Mouse (Mus musculus) heart, embryonic 12.5 days (tissue): ENCODE results near the gene Gabbr2. TPM values are rescaled to one million over a fixed set of nuclear protein-coding genes. Genes with fewer than 3 reads are reported as not detected.
A peak's percentile ranks its signal among the peaks of the same experiment; 100 is the strongest.

ENCODE experiments used
- ATAC-seq: fragments of 200-750 bp; cut with Nextera tagmentation; 2 replicates; pipeline ENCODE4 v1.8.0; 2017; ENCODE audit warnings: moderate TSS enrichment, moderate library complexity; ENCODE audit not compliant: insufficient number of reproducible peaks, low FRiP score
- H3K27ac ChIP-seq: fragments of 300-500 bp; sonication (generic); 2 replicates; pipeline ENCODE4 v1.5.1; 2016; ENCODE audit warnings: mild to moderate bottlenecking, moderate library complexity; ENCODE audit not compliant: poor library complexity, severe bottlenecking
- H3K27me3 ChIP-seq: fragments of 300-500 bp; sonication (generic); replicated peaks from 2 replicates; pipeline ENCODE4 v1.6.1; 2016; ENCODE audit warnings: mild to moderate bottlenecking, moderate library complexity
- H3K36me3 ChIP-seq: fragments of 300-500 bp; sonication (generic); 2 replicates; pipeline ENCODE4 v1.6.1; 2016; ENCODE audit warnings: mild to moderate bottlenecking, moderate library complexity
- H3K4me1 ChIP-seq: fragments of 300-500 bp; sonication (generic); replicated peaks from 2 replicates; pipeline ENCODE4 v1.6.1; 2016; ENCODE audit warnings: mild to moderate bottlenecking
- H3K4me2 ChIP-seq: fragments of 300-500 bp; sonication (generic); 2 replicates; pipeline ENCODE4 v1.6.1; 2016; ENCODE audit warnings: mild to moderate bottlenecking, moderate library complexity
- H3K4me3 ChIP-seq: fragments of 300-500 bp; sonication (generic); 2 replicates; pipeline ENCODE4 v1.5.1; 2016; ENCODE audit warnings: mild to moderate bottlenecking
- H3K9ac ChIP-seq: fragments of 300-500 bp; sonication (generic); 2 replicates; pipeline ENCODE4 v1.6.1; 2016; ENCODE audit warnings: mild to moderate bottlenecking, moderate library complexity
- H3K9me3 ChIP-seq: fragments of 300-500 bp; sonication (generic); replicated peaks from 2 replicates; pipeline ENCODE4 v1.6.1; 2016; ENCODE audit warnings: mild to moderate bottlenecking, moderate library complexity
- WGBS: fragments of 180-500 bp; shearing (Covaris S2); methylation state at CpG from one replicate; pipeline ENCODE4 v1.1.7; 2016; 5-methylcytosine and 5-hydroxymethylcytosine counted together
- polyA plus RNA-seq: library from polyadenylated mRNA; unstranded; fragments of >200 nt; fragmentation: Nextera tagmentation; extraction: Ambion mirVana; gene quantifications from 2 replicates; pipeline ENCODE4 v1.2.1, GENCODE M21; 2016

Gabbr2 gene
- polyA plus RNA-seq, 1 experiment from 2014 or later: 0.05 TPM

DNA sequence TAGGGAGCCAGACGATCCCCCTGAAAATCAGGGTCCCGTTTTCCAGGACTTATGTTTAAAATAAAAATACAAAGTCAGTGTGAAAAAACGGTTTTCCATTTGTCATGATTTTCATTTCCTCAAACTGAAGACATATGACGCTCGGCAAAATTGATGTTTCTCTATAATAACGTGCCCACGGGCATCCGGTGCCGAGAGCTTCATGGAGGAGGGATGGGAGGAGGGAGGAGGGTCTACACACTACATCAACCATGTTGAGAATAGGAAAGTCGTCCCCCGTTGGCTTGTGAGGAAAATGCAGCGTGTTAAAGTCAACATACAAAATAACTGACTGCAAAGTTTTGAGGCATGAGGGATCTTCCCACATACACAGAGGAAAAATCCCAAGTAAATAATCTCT, 75.7 kb downstream of the Gabbr2 start:
- ATAC-seq: no peak
- no peaks in the 10 kb centered on the region for H3K36me3 ChIP-seq
- H3K9ac ChIP-seq: no peak overlapping the region
- H3K27ac ChIP-seq: no peak overlapping the region
- H3K4me3 ChIP-seq: no peak overlapping the region
- H3K27me3 ChIP-seq: peaks cover 9% of the 10 kb centered on the region; the same call in 1 of the 2 replicates
- WGBS: 84% methylated on average over 12 of the region's 12 CpGs
- H3K4me2 ChIP-seq: no peak overlapping the region
- H3K9me3 ChIP-seq: no peaks in the 10 kb centered on the region
- H3K4me1 ChIP-seq: no peaks in the 10 kb centered on the region

DNA sequence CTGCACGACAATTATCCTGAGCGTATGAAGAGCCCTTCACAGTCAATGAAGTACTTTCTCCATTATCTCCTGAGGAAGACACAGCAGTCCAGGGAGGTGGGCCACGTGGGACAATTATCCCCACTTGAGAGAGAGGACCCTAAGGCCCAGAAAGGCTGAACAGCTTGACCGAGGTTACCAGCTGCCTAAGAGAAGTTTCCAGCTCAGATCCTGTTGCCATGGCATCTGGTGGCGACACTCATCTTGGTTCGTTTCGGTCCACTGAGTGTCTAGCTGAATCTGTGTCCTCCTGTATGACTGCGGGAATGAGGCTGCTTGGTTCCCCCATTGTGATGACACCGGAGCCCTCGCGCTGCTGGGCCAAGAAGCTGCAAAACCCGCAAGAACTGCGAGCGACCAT, 76.2 kb downstream of the Gabbr2 start:
- no peaks in the 10 kb centered on the region for H3K9me3 ChIP-seq
- 83% methylated on average over 14 of the region's 14 CpGs for WGBS
- H3K27me3 ChIP-seq: peaks cover 9% of the 10 kb centered on the region; the same call in 1 of the 2 replicates
- no peak overlapping the region for H3K27ac ChIP-seq
- H3K4me2 ChIP-seq: no peak overlapping the region
- H3K36me3 ChIP-seq: no peaks in the 10 kb centered on the region
- H3K4me3 ChIP-seq: no peak overlapping the region
- H3K9ac ChIP-seq: no peak overlapping the region
- H3K4me1 ChIP-seq: no peaks in the 10 kb centered on the region
- ATAC-seq: no peak

DNA sequence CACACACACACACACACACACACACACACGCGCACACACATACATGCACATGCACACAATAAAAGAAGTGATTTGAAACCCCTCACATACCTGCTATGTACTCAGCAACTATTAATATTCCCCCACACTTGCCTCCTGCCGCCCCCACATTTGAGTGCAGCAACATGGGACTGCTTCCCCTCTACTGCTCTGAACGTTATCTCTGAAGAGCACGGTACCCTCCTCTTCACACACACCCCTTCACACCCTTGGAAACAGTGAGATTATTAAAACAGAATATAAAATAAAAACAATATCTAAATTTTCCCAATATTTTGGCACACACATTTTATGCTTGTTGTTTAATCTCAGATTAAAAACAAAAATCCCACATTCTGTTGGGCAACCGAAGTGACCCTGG, 77.1 kb downstream of the Gabbr2 start:
- no peak overlapping the region for H3K9ac ChIP-seq
- WGBS: 76% methylated on average over 6 of the region's 6 CpGs
- no peak overlapping the region for H3K27ac ChIP-seq
- no peak overlapping the region for H3K4me3 ChIP-seq
- H3K27me3 ChIP-seq: peaks cover 9% of the 10 kb centered on the region; the same call in 1 of the 2 replicates
- H3K36me3 ChIP-seq: no peaks in the 10 kb centered on the region
- H3K4me1 ChIP-seq: no peaks in the 10 kb centered on the region
- H3K4me2 ChIP-seq: no peak overlapping the region
- no peak for ATAC-seq
- H3K9me3 ChIP-seq: 0 out of 2 replicates have a peak, but pooled peaks cover 5% of the 10 kb centered on the region

DNA sequence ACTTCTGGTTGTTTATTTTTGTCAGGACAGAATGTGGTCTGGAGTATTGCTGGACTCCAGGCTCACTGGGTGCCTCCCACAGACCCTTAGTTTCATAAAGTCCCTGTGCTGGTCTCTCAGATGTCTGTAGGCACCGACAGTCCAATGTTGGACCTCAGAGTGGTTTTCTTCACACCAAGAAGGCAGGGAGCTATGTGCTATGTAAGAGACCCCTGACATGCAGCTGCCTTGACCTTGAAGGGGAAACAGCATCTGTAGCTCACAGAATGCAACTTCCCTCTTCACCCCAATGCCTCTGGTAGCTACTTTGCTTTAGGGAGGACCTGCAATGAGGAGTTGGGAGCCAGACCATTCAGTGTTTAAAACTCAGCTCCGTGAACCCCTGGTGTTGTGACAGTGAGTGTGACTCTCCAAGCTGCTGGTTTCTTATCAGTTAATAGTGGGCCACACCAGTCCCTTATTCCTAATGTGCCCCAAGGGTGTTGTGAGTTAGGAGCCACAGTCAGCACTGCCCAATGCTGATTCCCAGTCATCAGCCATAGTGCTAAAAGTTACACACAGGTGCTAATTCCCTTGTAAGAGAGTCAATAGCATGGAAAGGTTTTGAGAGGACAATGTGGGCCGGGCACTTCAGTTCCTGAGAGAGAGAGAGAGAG, 85.5 kb downstream of the Gabbr2 start:
- Histone ChIP-seq H3K9ac (no peak overlapping the region), H3K4me1 (peaks cover 18% of the 10 kb centered on the region), H3K36me3 (no peaks in the 10 kb centered on the region), H3K4me2 (no peak overlapping the region), H3K9me3 (peaks cover 12% of the 10 kb centered on the region; the same call in 1 of the 2 replicates), H3K27ac (no peak overlapping the region), H3K4me3 (no peak overlapping the region), H3K27me3 (peaks cover 9% of the 10 kb centered on the region)
- WGBS: 63% methylated on average over 3 of the region's 3 CpGs
- ATAC-seq: no peak

DNA sequence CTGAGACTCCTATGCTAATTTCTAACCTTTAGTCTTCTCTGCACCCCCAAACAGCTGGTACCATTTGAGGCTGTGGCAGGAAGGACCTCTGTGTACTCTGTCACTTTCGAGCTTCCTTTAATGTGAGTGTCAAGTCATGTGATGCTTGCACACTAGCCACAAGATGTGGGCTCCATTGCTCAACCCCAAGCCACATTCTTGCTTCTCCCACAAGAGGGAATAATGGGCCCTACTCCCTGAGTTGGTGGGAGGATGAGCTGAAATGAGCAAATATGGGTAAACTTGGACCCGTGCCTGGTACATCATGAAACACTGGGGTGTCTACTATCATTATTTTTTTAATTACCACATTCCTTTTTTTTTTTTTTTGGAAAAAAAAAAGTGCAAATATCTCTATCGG, 86.5 kb downstream of the Gabbr2 start:
- 58% methylated on average over 3 of the region's 3 CpGs for WGBS
- H3K9me3 ChIP-seq: peaks cover 11% of the 10 kb centered on the region; the same call in 1 of the 2 replicates
- ATAC-seq: no peak
- H3K27me3 ChIP-seq: peaks cover 9% of the 10 kb centered on the region
- H3K9ac ChIP-seq: no peak overlapping the region
- H3K4me2 ChIP-seq: no peak overlapping the region
- no peaks in the 10 kb centered on the region for H3K36me3 ChIP-seq
- H3K4me1 ChIP-seq: peaks cover 18% of the 10 kb centered on the region
- no peak overlapping the region for H3K27ac ChIP-seq
- H3K4me3 ChIP-seq: no peak overlapping the region

DNA sequence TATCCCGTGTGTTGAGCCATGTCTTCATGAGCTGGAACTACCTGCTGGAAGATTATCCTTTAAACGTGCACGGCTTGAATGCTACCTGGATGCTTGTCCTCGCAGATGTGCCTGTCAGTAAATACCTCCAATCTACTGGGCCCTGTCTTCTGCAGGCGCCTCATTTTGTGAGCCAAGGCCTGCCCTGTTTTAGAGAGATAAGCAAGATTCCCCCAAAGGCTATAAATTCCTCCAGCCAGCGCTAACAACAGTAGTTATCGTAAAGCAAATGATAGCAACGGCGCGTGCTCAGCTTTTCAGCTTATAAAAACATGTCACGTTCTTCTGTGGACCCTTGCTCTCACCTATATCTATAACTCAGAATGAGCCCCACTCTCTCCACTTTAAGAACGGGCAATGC, 87.5 kb downstream of the Gabbr2 start:
- H3K4me3 ChIP-seq: no peak overlapping the region
- H3K27ac ChIP-seq: no peak overlapping the region
- no peak overlapping the region for H3K9ac ChIP-seq
- H3K4me1 ChIP-seq: peaks cover 18% of the 10 kb centered on the region
- WGBS: 26% methylated on average over 12 of the region's 12 CpGs
- peaks cover 4% of the 10 kb centered on the region; the same call in 1 of the 2 replicates for H3K9me3 ChIP-seq
- ATAC-seq: no peak; the same call in 1 of the 2 replicates
- H3K27me3 ChIP-seq: peaks cover 9% of the 10 kb centered on the region
- H3K36me3 ChIP-seq: no peaks in the 10 kb centered on the region
- H3K4me2 ChIP-seq: 0 out of 2 replicates have a peak overlapping the region, but pooled peaks have one; percentile 4

DNA sequence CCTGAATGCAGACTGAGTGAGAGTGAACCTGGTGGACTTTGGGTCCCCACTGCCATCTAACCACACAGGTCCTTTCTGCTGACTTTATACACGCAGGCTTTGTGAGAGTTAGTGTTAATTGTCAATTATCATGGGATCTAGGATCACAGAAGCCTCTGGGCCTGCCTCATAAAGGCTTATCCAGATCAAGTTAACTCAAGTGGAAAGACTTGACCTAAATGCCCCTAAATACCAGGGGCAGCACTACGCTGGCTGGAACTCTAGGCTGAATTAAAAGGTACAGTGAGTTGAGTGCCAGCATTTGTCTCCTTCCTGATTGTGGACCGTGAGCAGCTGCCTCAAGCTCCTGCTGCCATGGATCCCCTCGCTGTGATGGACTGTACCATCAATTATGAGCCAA, 93.1 kb downstream of the Gabbr2 start:
- no peaks in the 10 kb centered on the region for H3K9me3 ChIP-seq
- ATAC-seq: no peak
- H3K27ac ChIP-seq: no peak overlapping the region
- no peaks in the 10 kb centered on the region; the same call in 1 of the 2 replicates for H3K27me3 ChIP-seq
- no peak overlapping the region for H3K4me2 ChIP-seq
- WGBS: 70% methylated on average over 4 of the region's 4 CpGs
- peaks cover 4% of the 10 kb centered on the region; the same call in 1 of the 2 replicates for H3K4me1 ChIP-seq
- no peak overlapping the region for H3K9ac ChIP-seq
- no peak overlapping the region for H3K4me3 ChIP-seq
- no peaks in the 10 kb centered on the region for H3K36me3 ChIP-seq

DNA sequence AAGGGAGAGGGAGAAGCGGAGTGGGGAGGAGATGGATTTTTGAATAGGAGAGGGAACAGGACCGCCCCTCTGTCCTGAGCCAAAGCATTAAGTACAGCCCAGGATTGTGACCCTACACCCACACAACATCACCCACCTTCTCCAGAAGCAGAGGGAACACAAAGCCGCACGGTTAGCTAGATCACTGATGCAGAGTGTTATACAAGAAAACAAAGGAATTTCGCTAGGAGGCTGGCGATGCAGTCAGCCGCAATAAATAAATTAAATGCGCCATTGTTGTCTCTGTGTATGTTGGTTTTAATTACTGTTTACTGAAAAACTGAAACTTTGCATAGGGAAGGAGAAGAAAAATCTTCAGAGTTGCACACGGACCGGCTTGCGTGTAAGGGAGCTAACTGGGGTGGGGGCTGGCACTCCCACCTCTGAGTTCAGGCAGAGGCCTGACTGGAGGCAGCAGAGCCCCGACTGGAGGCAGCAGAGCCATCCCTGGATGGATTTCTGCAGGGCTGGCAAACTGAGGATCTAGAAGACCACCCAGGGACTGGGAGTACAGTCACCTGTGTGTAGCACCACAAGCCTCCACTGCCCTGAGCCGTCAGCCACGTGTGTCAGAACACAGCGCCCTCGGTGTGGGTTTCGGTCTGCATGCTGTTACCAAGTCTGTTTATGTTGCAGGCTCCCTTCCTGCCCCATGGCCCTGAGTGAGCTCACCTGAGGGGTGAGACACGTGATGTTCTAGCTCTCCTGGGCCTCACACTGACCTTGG, 93.9 kb downstream of the Gabbr2 start:
- no peak overlapping the region for H3K9ac ChIP-seq
- no peak overlapping the region for H3K27ac ChIP-seq
- H3K4me3 ChIP-seq: no peak overlapping the region
- no peaks in the 10 kb centered on the region; the same call in 1 of the 2 replicates for H3K27me3 ChIP-seq
- no peaks in the 10 kb centered on the region for H3K4me1 ChIP-seq
- no peak for ATAC-seq
- H3K4me2 ChIP-seq: no peak overlapping the region
- no peaks in the 10 kb centered on the region for H3K36me3 ChIP-seq
- WGBS: 81% methylated on average over 18 of the region's 18 CpGs
- peaks cover 4% of the 10 kb centered on the region; the same call in 1 of the 2 replicates for H3K9me3 ChIP-seq

DNA sequence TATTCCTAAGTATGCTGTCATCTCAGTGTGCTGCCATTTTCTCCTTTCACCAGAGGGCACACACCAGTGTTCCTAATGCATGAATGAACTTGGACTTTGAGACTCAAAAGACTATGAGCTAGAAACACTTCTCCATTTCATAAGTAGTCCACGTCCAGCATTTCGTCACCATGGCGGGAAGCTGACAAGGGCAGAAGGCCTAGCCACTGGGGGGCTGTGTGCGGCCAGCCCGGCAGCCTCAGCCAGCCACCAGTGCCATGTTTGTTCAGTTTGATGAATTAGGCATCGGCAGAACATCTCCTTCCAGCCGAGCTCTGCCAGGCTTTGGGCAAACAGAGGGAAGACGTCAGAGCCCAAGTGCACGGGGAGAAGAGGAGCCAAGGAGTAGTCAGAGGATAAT, 97.5 kb downstream of the Gabbr2 start:
- Histone ChIP-seq H3K4me3 (no peak overlapping the region), H3K4me1 (no peaks in the 10 kb centered on the region), H3K4me2 (no peak overlapping the region), H3K27ac (no peak overlapping the region), H3K9me3 (peaks cover 5% of the 10 kb centered on the region; the same call in 1 of the 2 replicates), H3K36me3 (no peaks in the 10 kb centered on the region), H3K9ac (no peak overlapping the region), H3K27me3 (peaks cover 4% of the 10 kb centered on the region; the same call in 1 of the 2 replicates)
- ATAC-seq: no peak
- 77% methylated on average over 9 of the region's 9 CpGs for WGBS

DNA sequence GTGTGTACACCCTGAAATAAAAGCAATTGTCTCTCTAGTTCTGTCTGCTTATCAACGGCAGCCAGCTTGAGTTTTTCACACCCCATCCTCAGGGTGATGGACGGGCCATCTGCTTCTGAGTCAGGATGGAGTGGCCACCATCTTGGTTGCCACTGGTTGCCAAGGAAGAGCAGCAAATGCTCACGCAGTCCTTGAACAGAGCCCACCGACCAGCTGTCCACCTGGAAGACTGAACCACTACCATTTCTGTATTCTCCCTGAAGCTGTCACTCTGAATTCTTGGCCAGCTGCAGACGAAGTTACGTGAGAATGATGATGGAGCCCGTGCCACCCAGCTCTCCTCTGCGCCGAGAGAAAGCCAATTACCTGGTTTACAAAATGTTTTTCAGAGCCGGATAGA, 102.5 kb downstream of the Gabbr2 start:
- H3K27ac ChIP-seq: no peak overlapping the region
- no peak overlapping the region for H3K9ac ChIP-seq
- H3K4me2 ChIP-seq: no peak overlapping the region
- H3K4me1 ChIP-seq: peaks cover 4% of the 10 kb centered on the region; the same call in 1 of the 2 replicates
- H3K36me3 ChIP-seq: no peaks in the 10 kb centered on the region
- peaks cover 5% of the 10 kb centered on the region; the same call in 1 of the 2 replicates for H3K9me3 ChIP-seq
- 76% methylated on average over 10 of the region's 10 CpGs for WGBS
- ATAC-seq: no peak
- H3K4me3 ChIP-seq: no peak overlapping the region
- H3K27me3 ChIP-seq: 0 out of 2 replicates have a peak, but pooled peaks cover 4% of the 10 kb centered on the region

DNA sequence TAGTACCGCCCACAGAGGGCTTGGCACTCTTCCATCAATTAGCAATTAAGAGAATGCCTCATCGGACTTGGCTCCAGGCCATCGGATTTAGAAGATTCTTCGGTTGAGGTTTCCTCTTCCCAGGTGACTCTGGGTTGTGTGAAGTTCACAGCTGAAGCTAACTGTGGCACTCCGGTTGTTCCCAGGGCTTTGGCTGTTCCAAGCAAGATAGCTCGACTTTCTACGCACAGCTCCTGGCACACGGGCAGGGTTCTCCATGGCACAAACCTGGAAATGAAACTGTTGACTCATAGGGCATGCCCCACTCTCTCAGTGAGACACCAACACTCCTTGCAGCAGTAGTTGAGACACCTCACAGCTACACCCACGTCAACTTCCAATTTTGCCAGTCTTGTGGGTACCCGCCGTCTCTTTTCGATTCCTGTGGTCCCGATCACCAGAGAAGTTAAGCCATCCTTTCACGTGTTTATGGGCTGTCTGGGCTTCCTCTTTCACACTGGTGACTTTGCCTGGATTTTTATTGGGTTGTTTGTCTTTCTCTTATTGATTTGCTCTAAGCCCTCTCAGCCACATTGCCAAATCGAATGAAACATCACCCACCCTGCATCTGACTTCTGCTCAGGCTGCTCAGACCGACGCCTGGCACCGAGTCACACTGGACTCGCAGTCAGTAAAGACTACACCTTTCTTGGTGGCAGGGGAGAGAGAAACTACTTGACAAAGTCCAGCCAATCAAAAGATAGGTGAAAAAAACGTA, 105.9 kb downstream of the Gabbr2 start:
- Histone ChIP-seq H3K27ac (no peak overlapping the region), H3K9me3 (no peaks in the 10 kb centered on the region), H3K27me3 (0 out of 2 replicates have a peak, but pooled peaks cover 4% of the 10 kb centered on the region), H3K9ac (no peak overlapping the region), H3K36me3 (no peaks in the 10 kb centered on the region), H3K4me3 (no peak overlapping the region), H3K4me1 (peaks cover 14% of the 10 kb centered on the region), H3K4me2 (no peak overlapping the region)
- WGBS: 87% methylated on average over 20 of the region's 20 CpGs
- ATAC-seq: no peak
